Mouse (Mus musculus): Measurements from ENCODE around the gene Fam110a. TPM values are rescaled to one million over a fixed set of nuclear protein-coding genes. Genes with fewer than 3 reads are reported as not detected.

Fam110a gene
- polyA plus RNA-seq (2014; fragmentation: Nextera tagmentation; extraction: Ambion mirVana) = 55.8 and 67.5 TPM in 2 replicates

DNA sequence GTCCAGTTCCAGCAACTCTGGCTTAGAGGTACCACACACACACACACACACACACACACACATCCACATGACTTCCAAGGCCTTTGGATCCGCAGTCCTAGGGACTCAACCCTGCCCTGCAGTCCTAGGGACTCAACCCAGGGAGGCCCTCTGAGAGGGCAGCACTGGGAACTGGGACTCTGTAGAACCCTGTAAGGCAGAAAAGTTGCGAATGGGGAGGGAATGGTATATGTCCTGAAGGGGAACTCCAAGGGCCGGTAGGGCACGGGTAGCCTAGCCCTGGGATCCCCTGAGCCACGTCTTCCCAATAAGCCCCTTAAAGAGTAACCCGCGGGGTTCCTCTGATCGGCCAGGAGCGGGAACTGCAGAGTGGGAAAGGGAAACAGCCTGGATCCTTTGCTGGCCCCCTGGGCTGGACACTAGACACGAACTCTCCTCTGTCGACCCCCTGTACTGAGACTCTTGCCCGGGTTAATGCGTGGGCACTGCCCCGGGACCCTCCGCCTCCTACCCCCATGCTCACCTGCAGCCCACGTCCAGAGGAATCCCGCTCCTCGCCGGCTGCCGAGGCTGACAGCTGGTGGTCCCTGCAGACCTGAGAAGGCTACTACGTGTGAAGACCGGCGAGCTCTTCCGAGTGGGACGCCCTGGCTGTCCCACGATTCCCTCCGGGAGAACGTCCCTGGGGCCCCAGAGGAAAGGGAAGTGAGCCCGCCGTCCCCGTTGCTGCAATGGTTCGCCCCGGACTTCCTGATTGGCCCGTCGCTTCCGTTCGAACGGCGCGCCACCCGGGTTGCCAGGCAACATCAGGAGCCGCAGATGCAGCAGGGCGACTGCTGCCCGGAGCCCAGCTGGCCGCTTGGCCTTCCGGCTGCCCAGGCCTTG, at the start of gene Fam110a:
Fam110a (minus strand) TSS at position 750 of the 885 bp plus-strand sequence.
- peak within 1 kb of the TSS; percentile 79 for H3K9ac ChIP-seq (replicated peaks; ENCODE audit: low read length)
- peaks cover 24% of the 10 kb centered on the region for H3K4me1 ChIP-seq (ENCODE audit: control insufficient read depth, insufficient read depth, low read length)
- 1% methylated on average over 46 of the region's 46 CpGs for WGBS
- ATAC-seq (ENCODE audit: low FRiP score, low TSS enrichment) (peak; percentile 89), DNase-seq (peak; percentile 94)
- no peaks in the 10 kb centered on the region for H3K27me3 ChIP-seq (ENCODE audit: control insufficient read depth, insufficient read depth, low read length)
- no peaks in the 10 kb centered on the region for H3K9me3 ChIP-seq (ENCODE audit: control insufficient read depth, low read length)
- peak within 1 kb of the TSS; percentile 88 for H3K4me2 ChIP-seq (ENCODE audit: low read length)
- H3K27ac ChIP-seq (replicated peaks; ENCODE audit: low read depth, low read length) = peak within 1 kb of the TSS; percentile 78
- H3K4me3 ChIP-seq (replicated peaks; ENCODE audit: low read depth, low read length) = peak within 1 kb of the TSS; percentile 77
- no peaks in the 10 kb centered on the region for H3K36me3 ChIP-seq (ENCODE audit: control insufficient read depth, insufficient read depth, low read length)

DNA sequence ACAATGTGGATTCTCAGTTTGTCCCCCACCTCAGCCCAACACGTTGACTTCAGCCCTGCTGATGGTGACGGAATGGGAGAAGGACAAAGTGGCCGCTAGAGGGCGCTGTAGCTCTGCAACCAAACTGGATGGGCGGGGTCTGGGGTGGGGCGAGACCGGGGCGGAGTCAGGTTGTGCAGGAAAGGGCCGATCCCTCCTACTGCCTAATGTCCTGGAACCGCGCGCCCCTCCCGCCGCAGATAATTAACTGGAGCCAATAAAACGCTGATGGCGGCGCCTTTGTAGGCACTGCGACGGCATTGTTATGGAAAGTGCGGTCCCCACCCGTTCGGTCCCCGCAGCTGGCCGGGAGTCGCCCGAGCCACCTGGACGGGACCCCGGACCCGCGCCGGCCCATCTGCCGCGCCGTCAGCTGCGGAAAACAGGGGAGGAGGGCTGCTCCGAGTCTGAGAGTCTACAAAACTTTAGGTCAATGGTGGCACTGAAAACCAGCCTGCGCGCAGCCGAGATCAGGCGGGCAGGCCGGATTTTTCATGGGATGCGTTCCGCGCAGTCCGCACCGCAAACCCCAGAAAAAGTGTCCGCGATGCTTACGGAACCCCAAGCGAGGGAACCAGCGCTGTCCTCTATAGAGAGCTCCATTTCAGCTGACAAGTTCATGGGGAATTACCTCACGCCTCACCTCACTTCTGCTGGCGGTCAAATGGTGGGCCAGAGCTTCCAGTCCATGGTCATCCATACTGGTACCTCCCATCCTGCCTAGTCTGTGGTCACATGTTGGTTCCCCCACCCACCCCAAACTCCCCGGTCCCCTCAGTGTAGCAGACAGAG, 49.4 kb upstream of the Fam110a start:
- peak; percentile 97 for DNase-seq
- Histone ChIP-seq H3K9ac (replicated peaks; ENCODE audit: low read length) (peak overlapping the region; percentile 72), H3K27me3 (ENCODE audit: control insufficient read depth, insufficient read depth, low read length) (no peaks in the 10 kb centered on the region), H3K36me3 (ENCODE audit: control insufficient read depth, insufficient read depth, low read length) (no peaks in the 10 kb centered on the region), H3K9me3 (ENCODE audit: control insufficient read depth, low read length) (no peaks in the 10 kb centered on the region), H3K4me1 (ENCODE audit: control insufficient read depth, insufficient read depth, low read length) (0 out of 2 replicates have a peak, but pooled peaks cover 15% of the 10 kb centered on the region), H3K4me2 (ENCODE audit: low read length) (peak overlapping the region; percentile 90), H3K27ac (replicated peaks; ENCODE audit: low read depth, low read length) (peak overlapping the region; percentile 70), H3K4me3 (replicated peaks; ENCODE audit: low read depth, low read length) (peak overlapping the region; percentile 61)
- peak; percentile 91 for ATAC-seq (ENCODE audit: low FRiP score, low TSS enrichment)
- WGBS = under 1% methylated on average over 54 of the region's 54 CpGs

DNA sequence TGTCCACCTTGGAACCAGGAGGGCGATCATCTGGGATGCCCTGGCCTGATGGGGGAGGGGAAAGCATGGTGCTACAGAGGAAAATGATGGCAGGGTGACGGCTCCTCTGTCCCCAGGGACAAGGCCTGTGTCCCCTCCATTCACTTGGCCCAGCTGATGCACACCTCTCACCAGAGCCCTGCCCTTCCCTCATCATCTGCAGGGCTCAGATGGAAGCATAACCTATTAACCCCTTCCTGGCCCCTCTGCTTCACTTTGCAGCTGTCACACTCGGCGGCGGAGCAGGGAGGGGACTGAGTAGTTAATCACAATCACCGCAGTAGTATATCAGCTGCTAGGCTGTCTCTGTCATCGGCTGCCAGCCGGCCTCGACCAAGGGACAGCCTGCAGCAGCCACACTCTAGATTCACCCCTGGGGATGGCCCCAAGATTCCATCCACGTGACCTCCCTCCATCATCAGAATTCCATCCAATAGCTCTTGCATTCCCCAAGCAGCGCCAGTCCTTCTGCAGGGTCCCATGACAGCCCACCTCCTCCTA, 44.9 kb upstream of the Fam110a start:
- Histone ChIP-seq H3K36me3 (ENCODE audit: control insufficient read depth, insufficient read depth, low read length) (no peaks in the 10 kb centered on the region), H3K4me1 (ENCODE audit: control insufficient read depth, insufficient read depth, low read length) (0 out of 2 replicates have a peak, but pooled peaks cover 15% of the 10 kb centered on the region), H3K9me3 (ENCODE audit: control insufficient read depth, low read length) (no peaks in the 10 kb centered on the region), H3K4me2 (ENCODE audit: low read length) (0 out of 2 replicates have a peak overlapping the region, but pooled peaks have one; percentile 8), H3K27ac (replicated peaks; ENCODE audit: low read depth, low read length) (peak overlapping the region; percentile 20; the same call in 1 of the 2 replicates), H3K27me3 (ENCODE audit: control insufficient read depth, insufficient read depth, low read length) (no peaks in the 10 kb centered on the region), H3K4me3 (replicated peaks; ENCODE audit: low read depth, low read length) (no peak overlapping the region), H3K9ac (replicated peaks; ENCODE audit: low read length) (no peak overlapping the region)
- 35% methylated on average over 11 of the region's 11 CpGs for WGBS
- DNase-seq = peak; percentile 28
- no peak for ATAC-seq (ENCODE audit: low FRiP score, low TSS enrichment)

DNA sequence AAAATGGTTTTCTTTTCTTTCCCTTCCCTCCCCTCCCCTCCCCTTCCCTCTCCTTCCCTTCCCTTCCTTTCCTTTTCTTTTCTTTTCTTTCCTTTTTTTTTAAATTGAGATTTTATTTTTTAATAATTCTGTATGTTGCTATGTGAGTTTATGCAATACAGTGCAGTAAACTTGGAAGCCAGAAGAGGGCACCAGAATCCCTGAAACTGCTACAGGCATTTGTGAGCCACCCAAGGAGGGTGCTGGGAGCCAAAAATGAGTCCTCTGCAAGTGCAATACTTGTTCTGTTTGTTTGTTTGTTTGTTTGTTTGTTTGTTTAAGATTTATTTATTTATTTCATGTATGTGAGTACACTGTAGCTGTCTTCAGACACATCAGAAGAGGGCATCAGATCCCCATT, 42.0 kb upstream of the Fam110a start:
- ATAC-seq (ENCODE audit: low FRiP score, low TSS enrichment) = no peak
- H3K4me2 ChIP-seq (ENCODE audit: low read length) = no peak overlapping the region
- no peak for DNase-seq
- H3K36me3 ChIP-seq (ENCODE audit: control insufficient read depth, insufficient read depth, low read length) = no peaks in the 10 kb centered on the region
- no peak overlapping the region for H3K27ac ChIP-seq (replicated peaks; ENCODE audit: low read depth, low read length)
- H3K4me1 ChIP-seq (ENCODE audit: control insufficient read depth, insufficient read depth, low read length) = 0 out of 2 replicates have a peak, but pooled peaks cover 8% of the 10 kb centered on the region
- no peaks in the 10 kb centered on the region for H3K9me3 ChIP-seq (ENCODE audit: control insufficient read depth, low read length)
- no peak overlapping the region for H3K9ac ChIP-seq (replicated peaks; ENCODE audit: low read length)
- H3K4me3 ChIP-seq (replicated peaks; ENCODE audit: low read depth, low read length) = no peak overlapping the region
- H3K27me3 ChIP-seq (ENCODE audit: control insufficient read depth, insufficient read depth, low read length) = no peaks in the 10 kb centered on the region

DNA sequence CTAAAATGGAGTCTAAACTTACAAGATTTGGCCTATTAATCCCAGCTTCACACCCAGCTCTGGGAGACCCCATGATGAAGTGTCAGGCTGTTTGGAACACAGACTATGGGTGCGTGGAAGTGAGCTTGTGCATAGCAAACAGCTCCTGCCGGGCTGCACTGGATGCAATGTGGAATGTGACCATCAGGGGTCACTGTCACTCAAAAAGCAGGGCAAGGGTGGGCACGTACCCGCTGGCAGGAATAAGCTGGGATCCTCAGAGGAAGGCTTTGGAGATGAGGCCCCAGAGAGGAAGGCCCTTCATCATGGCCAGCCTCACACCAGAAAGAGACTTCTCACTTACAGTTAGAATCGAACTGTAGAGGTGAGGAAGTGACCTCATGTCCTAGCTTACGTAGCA, 40.2 kb upstream of the Fam110a start:
- Histone ChIP-seq H3K4me1 (ENCODE audit: control insufficient read depth, insufficient read depth, low read length) (0 out of 2 replicates have a peak, but pooled peaks cover 6% of the 10 kb centered on the region), H3K9me3 (ENCODE audit: control insufficient read depth, low read length) (no peaks in the 10 kb centered on the region), H3K9ac (replicated peaks; ENCODE audit: low read length) (no peak overlapping the region), H3K27ac (replicated peaks; ENCODE audit: low read depth, low read length) (no peak overlapping the region), H3K4me3 (replicated peaks; ENCODE audit: low read depth, low read length) (no peak overlapping the region), H3K36me3 (ENCODE audit: control insufficient read depth, insufficient read depth, low read length) (no peaks in the 10 kb centered on the region), H3K4me2 (ENCODE audit: low read length) (no peak overlapping the region), H3K27me3 (ENCODE audit: control insufficient read depth, insufficient read depth, low read length) (no peaks in the 10 kb centered on the region)
- DNase-seq (peak; percentile 81), ATAC-seq (ENCODE audit: low FRiP score, low TSS enrichment) (peak; percentile 42; the same call in 1 of the 2 replicates)
- 20% methylated on average over 6 of the region's 6 CpGs for WGBS

DNA sequence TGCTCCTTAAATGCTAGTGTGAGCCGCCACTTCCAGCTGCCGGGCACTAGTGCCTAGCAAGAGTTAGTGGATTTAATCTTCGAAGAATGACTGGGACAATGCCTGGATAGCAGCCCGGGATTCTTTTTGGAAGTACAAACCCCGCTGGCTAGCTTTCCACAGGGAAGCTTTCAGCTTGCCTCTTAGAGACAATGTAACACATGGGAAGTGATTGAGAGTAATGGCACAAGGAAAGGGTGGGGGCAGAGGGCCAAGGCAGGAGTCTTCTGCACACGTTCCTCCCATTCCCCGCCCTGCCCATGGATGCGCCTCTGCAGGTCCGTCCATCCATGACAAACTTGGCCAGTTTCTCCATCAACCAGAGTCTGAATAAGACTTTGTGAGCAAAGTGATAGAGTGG, 36.6 kb upstream of the Fam110a start:
- ATAC-seq (ENCODE audit: low FRiP score, low TSS enrichment) = no peak
- WGBS = 36% methylated on average over 9 of the region's 9 CpGs
- H3K27me3 ChIP-seq (ENCODE audit: control insufficient read depth, insufficient read depth, low read length) = no peaks in the 10 kb centered on the region
- H3K36me3 ChIP-seq (ENCODE audit: control insufficient read depth, insufficient read depth, low read length) = no peaks in the 10 kb centered on the region
- H3K27ac ChIP-seq (replicated peaks; ENCODE audit: low read depth, low read length) = no peak overlapping the region
- no peak overlapping the region for H3K9ac ChIP-seq (replicated peaks; ENCODE audit: low read length)
- H3K4me2 ChIP-seq (ENCODE audit: low read length) = no peak overlapping the region
- no peak overlapping the region for H3K4me3 ChIP-seq (replicated peaks; ENCODE audit: low read depth, low read length)
- H3K4me1 ChIP-seq (ENCODE audit: control insufficient read depth, insufficient read depth, low read length) = no peaks in the 10 kb centered on the region
- H3K9me3 ChIP-seq (ENCODE audit: control insufficient read depth, low read length) = no peaks in the 10 kb centered on the region
- no peak for DNase-seq

DNA sequence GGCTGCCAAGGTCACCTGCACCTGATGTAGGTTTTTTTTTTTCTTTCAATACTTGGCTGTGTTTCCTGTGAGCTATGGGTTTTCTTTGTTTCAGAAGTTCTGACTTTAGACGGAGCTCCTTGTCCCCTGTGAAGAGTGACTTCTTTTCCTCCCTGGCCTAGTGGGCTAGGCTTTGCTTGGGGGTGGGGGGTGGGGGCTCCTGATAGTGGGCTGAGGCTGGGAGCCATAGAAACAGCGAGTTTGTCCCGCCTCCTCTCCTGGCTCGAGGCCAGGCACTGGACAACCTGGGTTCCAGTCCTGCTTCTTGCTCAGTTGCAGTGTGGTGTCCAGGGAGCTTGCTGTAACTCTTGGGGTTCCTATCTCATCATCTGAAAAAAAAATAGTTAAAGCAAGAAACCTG, 36.0 kb upstream of the Fam110a start:
- Histone ChIP-seq H3K4me1 (ENCODE audit: control insufficient read depth, insufficient read depth, low read length) (no peaks in the 10 kb centered on the region), H3K9me3 (ENCODE audit: control insufficient read depth, low read length) (no peaks in the 10 kb centered on the region), H3K27me3 (ENCODE audit: control insufficient read depth, insufficient read depth, low read length) (no peaks in the 10 kb centered on the region), H3K36me3 (ENCODE audit: control insufficient read depth, insufficient read depth, low read length) (no peaks in the 10 kb centered on the region), H3K4me3 (replicated peaks; ENCODE audit: low read depth, low read length) (no peak overlapping the region), H3K9ac (replicated peaks; ENCODE audit: low read length) (no peak overlapping the region), H3K4me2 (ENCODE audit: low read length) (no peak overlapping the region), H3K27ac (replicated peaks; ENCODE audit: low read depth, low read length) (no peak overlapping the region)
- DNase-seq (no peak), ATAC-seq (ENCODE audit: low FRiP score, low TSS enrichment) (no peak)
- WGBS = 24% methylated on average over 4 of the region's 4 CpGs

DNA sequence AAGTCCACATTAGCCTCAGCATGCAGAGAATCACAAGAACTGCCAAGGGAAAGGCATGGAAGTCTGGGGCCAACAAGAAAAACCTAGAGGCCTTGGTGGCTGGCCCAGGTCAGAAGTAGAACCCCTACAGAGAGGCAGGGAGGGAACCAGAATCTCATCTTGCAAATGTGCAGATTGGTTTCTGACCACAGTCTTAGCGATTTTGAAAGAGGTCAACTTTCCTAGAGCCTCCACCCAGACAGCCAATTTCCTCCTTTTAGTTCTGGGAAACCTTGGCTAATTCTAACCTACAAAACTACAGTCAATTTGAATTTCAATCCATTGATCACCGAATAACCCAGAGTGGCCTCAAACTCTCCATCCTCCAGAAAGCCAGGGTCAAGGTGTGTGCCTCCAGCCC, 32.7 kb upstream of the Fam110a start:
- H3K4me2 ChIP-seq (ENCODE audit: low read length) = no peak overlapping the region
- H3K27me3 ChIP-seq (ENCODE audit: control insufficient read depth, insufficient read depth, low read length) = no peaks in the 10 kb centered on the region
- no peak overlapping the region for H3K9ac ChIP-seq (replicated peaks; ENCODE audit: low read length)
- 84% methylated on average over 2 of the region's 2 CpGs for WGBS
- DNase-seq = no peak
- no peak overlapping the region for H3K27ac ChIP-seq (replicated peaks; ENCODE audit: low read depth, low read length)
- no peak overlapping the region for H3K4me3 ChIP-seq (replicated peaks; ENCODE audit: low read depth, low read length)
- no peaks in the 10 kb centered on the region for H3K36me3 ChIP-seq (ENCODE audit: control insufficient read depth, insufficient read depth, low read length)
- ATAC-seq (ENCODE audit: low FRiP score, low TSS enrichment) = no peak
- H3K9me3 ChIP-seq (ENCODE audit: control insufficient read depth, low read length) = no peaks in the 10 kb centered on the region
- no peaks in the 10 kb centered on the region for H3K4me1 ChIP-seq (ENCODE audit: control insufficient read depth, insufficient read depth, low read length)
